Mouse (Mus musculus) erythroblast, embryonic 14.5 days (primary cell): ENCODE measurements at regions not wholly inside any gene's neighbourhood (a gene's known extent, or its start where the extent isn't known, plus 50 kb on each side); places are given as distances from the start of the nearest gene placed in this dataset.

Source experiments
- GATA1 ChIP-seq: IDR thresholded peaks from 2 replicates; pipeline ENCODE4 v1.6.1; 2012; ENCODE audit warnings: low read length, inconsistent platforms, mixed read lengths
- TAL1 ChIP-seq: IDR thresholded peaks from 3 replicates; pipeline ENCODE4 v1.6.1; 2012; ENCODE audit warnings: low read length, inconsistent platforms, mixed read lengths

- no peak for TF ChIP-seq GATA1
- TF ChIP-seq TAL1, result no peak
Measured at GRCm38 (mm10) chr17:83977725-83978124, 130.0 kb upstream of the Haao start.
